Mouse (Mus musculus) forebrain, embryonic 14.5 days (tissue): ENCODE measurements around the gene Cfd. TPM values are rescaled to one million over a fixed set of nuclear protein-coding genes. Genes with fewer than 3 reads are reported as not detected.

Experiments used
- ATAC-seq: fragments of 200-750 bp; cut with Nextera tagmentation; 2 replicates; pipeline ENCODE4 v1.8.0; 2017; ENCODE audit warnings: mild to moderate bottlenecking, moderate library complexity
- DNase-seq: peaks from one replicate; pipeline ENCODE4 v3.0.0-alpha.2; 2015; ENCODE audit warnings: low spot score
- H3K27ac ChIP-seq: fragments of 300-500 bp; sonication (generic); 2 replicates; pipeline ENCODE4 v1.5.1; 2014; ENCODE audit warnings: low read depth, mild to moderate bottlenecking, control low read depth, low read length, moderate library complexity
- H3K27me3 ChIP-seq: fragments of 300-500 bp; sonication (generic); replicated peaks from 2 replicates; pipeline ENCODE4 v1.6.1; 2014; ENCODE audit warnings: low read length, control low read depth, mixed read lengths; ENCODE audit not compliant: control insufficient read depth, insufficient read depth
- H3K36me3 ChIP-seq: fragments of 300-500 bp; sonication (generic); 2 replicates; pipeline ENCODE4 v1.6.1; 2014; ENCODE audit warnings: low read length, control low read depth; ENCODE audit not compliant: control insufficient read depth, insufficient read depth
- H3K4me1 ChIP-seq: fragments of 300-500 bp; sonication (generic); 2 replicates; pipeline ENCODE4 v1.6.1; 2014; ENCODE audit warnings: antibody characterized with exemption, low read length, control low read depth; ENCODE audit not compliant: control insufficient read depth, insufficient read depth
- H3K4me2 ChIP-seq: fragments of 300-500 bp; sonication (generic); 2 replicates; pipeline ENCODE4 v1.6.1; 2014; ENCODE audit warnings: mild to moderate bottlenecking, control low read depth, low read length
- H3K4me3 ChIP-seq: fragments of 300-500 bp; sonication (generic); 2 replicates; pipeline ENCODE4 v1.5.1; 2014; ENCODE audit warnings: low read depth, low read length, control low read depth
- H3K9ac ChIP-seq: fragments of 300-500 bp; sonication (generic); 2 replicates; pipeline ENCODE4 v1.6.1; 2014; ENCODE audit warnings: mild to moderate bottlenecking, low read length, control low read depth, moderate library complexity
- H3K9me3 ChIP-seq: fragments of 300-500 bp; sonication (generic); replicated peaks from 2 replicates; pipeline ENCODE4 v1.6.1; 2016; ENCODE audit warnings: low read length, control low read depth, mixed read lengths; ENCODE audit not compliant: control insufficient read depth
- WGBS: fragments of 180-500 bp; shearing (Covaris S2); extraction: QIAGEN DNeasy Blood & Tissue Kit; methylation state at CpG from one replicate; pipeline ENCODE4 v1.1.7; 2014; 5-methylcytosine and 5-hydroxymethylcytosine counted together
- polyA plus RNA-seq: library from polyadenylated mRNA; unstranded; fragments of >200 nt; fragmentation: Nextera tagmentation; extraction: Ambion mirVana; gene quantifications from 2 replicates; pipeline ENCODE4 v1.2.1, GENCODE M21; 2014

Gene Cfd
- not detected in 2 replicates for polyA plus RNA-seq

- peaks cover 8% of the 10 kb centered on the region for H3K36me3 ChIP-seq
- no peak within 1 kb of the TSS for H3K4me2 ChIP-seq
- no peak within 1 kb of the TSS for H3K27ac ChIP-seq
- H3K9ac ChIP-seq: no peak within 1 kb of the TSS
- no peaks in the 10 kb centered on the region for H3K9me3 ChIP-seq
- no peaks in the 10 kb centered on the region for H3K4me1 ChIP-seq
- no peak within 1 kb of the TSS for H3K4me3 ChIP-seq
- ATAC-seq (no peak), DNase-seq (no peak)
- H3K27me3 ChIP-seq: no peaks in the 10 kb centered on the region
- 37% methylated on average over 5 of the region's 5 CpGs for WGBS
These were observed at the start of gene Cfd for GRCm38 (mm10) chr10:79890670-79891069. Gene Cfd (plus strand): TSS chr10:79890853.

DNA sequence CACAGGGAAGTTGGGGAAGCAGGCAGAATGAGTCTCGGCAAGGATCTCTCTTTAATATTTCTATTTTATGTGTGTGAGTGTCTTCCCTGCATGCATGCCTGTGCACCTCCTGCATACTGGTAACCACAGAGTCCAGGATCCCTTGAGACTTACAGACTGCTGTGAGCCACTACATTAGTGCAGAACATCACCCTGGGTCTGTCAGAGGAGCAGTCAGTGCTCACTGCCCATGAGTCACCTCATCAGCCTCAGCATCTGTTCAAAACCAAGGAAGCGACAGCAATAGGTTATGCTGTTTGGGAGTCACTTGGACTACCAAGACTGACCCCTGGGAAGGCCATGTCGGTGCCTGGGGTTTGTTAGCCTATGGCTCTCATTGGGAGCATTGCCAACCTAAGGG, 48.3 kb upstream of the Cfd start:
- Histone ChIP-seq H3K27ac (no peak overlapping the region), H3K4me3 (no peak overlapping the region), H3K9ac (no peak overlapping the region), H3K4me2 (no peak overlapping the region), H3K9me3 (no peaks in the 10 kb centered on the region), H3K27me3 (no peaks in the 10 kb centered on the region), H3K4me1 (no peaks in the 10 kb centered on the region; the same call in 1 of the 2 replicates), H3K36me3 (no peaks in the 10 kb centered on the region)
- 74% methylated on average over 3 of the region's 3 CpGs for WGBS
- ATAC-seq (no peak), DNase-seq (no peak)

DNA sequence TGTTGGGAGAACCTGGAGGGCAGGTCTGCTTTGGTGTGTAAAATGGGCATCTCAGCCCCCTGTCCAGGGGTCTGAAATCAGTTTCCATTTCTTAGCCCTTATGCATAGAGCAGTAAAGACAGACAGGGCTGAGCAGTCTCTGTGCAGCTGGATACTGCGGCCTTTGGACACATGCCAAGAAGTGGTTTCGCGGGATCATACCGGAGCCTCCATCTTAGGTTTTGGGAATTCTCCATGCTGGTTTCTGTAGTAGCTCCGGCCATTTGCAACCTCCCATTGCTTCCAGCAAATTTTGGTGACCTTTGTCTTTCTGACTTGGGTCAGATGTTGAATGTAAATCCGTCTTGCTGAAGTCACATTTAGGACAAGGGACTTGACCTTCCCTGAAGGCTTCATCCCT, 47.2 kb upstream of the Cfd start:
- H3K27me3 ChIP-seq: no peaks in the 10 kb centered on the region
- no peak overlapping the region for H3K4me3 ChIP-seq
- no peaks in the 10 kb centered on the region for H3K36me3 ChIP-seq
- H3K4me1 ChIP-seq: no peaks in the 10 kb centered on the region; the same call in 1 of the 2 replicates
- DNase-seq (peak; percentile 56), ATAC-seq (no peak)
- no peak overlapping the region for H3K27ac ChIP-seq
- H3K9ac ChIP-seq: no peak overlapping the region
- 44% methylated on average over 6 of the region's 6 CpGs for WGBS
- no peaks in the 10 kb centered on the region for H3K9me3 ChIP-seq
- H3K4me2 ChIP-seq: no peak overlapping the region

GRCm38 (mm10) chr10:79846553-79846952, 44.1 kb upstream of the Cfd start:
- Histone ChIP-seq H3K27ac (no peak overlapping the region), H3K36me3 (no peaks in the 10 kb centered on the region), H3K27me3 (no peaks in the 10 kb centered on the region), H3K9ac (no peak overlapping the region), H3K4me3 (no peak overlapping the region), H3K9me3 (no peaks in the 10 kb centered on the region), H3K4me1 (peaks cover under 1% of the 10 kb centered on the region), H3K4me2 (no peak overlapping the region)
- ATAC-seq (no peak), DNase-seq (no peak)
- WGBS: 82% methylated on average over 5 of the region's 5 CpGs

- Histone ChIP-seq H3K27ac (0 out of 2 replicates have a peak overlapping the region, but pooled peaks have one; percentile 9), H3K27me3 (no peaks in the 10 kb centered on the region), H3K4me3 (no peak overlapping the region), H3K9me3 (no peaks in the 10 kb centered on the region), H3K4me1 (peaks cover 17% of the 10 kb centered on the region), H3K9ac (no peak overlapping the region), H3K4me2 (no peak overlapping the region), H3K36me3 (no peaks in the 10 kb centered on the region)
- WGBS: 86% methylated on average over 8 of the region's 8 CpGs
- ATAC-seq (no peak), DNase-seq (no peak)
These were observed 40.6 kb upstream of the Cfd start for GRCm38 (mm10) chr10:79849941-79850628.

DNA sequence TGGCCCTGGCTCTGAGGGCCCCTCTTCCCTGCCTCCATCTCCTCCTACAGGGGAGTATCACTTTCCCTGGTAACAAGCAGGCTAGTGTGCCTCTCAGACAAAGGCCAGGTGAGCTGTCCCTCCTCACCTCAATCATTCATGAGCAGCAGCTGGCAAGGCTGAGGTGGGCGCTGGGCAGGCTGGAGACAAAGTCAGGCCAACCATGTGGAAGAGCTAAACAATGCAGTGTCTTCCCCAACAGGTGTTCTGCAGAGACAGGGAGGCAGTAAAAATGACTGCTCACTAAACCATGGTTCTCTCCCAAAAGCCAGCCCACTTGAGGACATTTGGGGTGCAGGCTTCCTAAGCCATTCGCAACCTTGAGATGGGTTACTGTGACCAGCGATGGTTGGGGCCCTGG, 39.0 kb upstream of the Cfd start:
- Histone ChIP-seq H3K4me3 (no peak overlapping the region), H3K36me3 (peaks cover 3% of the 10 kb centered on the region; the same call in 1 of the 2 replicates), H3K4me1 (peaks cover 22% of the 10 kb centered on the region), H3K9ac (peak overlapping the region; percentile 72), H3K9me3 (no peaks in the 10 kb centered on the region), H3K4me2 (peak overlapping the region; percentile 90), H3K27ac (peak overlapping the region; percentile 99), H3K27me3 (no peaks in the 10 kb centered on the region)
- DNase-seq (no peak), ATAC-seq (no peak)
- 85% methylated on average over 3 of the region's 3 CpGs for WGBS

- Histone ChIP-seq H3K9ac (peak overlapping the region; percentile 72), H3K9me3 (no peaks in the 10 kb centered on the region), H3K36me3 (peaks cover 9% of the 10 kb centered on the region; the same call in 1 of the 2 replicates), H3K4me3 (no peak overlapping the region), H3K27ac (peak overlapping the region; percentile 99), H3K4me2 (peak overlapping the region; percentile 90), H3K27me3 (no peaks in the 10 kb centered on the region), H3K4me1 (peaks cover 28% of the 10 kb centered on the region)
- ATAC-seq (no peak), DNase-seq (no peak)
- 61% methylated on average over 9 of the region's 9 CpGs for WGBS
These were observed 38.4 kb upstream of the Cfd start for GRCm38 (mm10) chr10:79852107-79852789.

DNA sequence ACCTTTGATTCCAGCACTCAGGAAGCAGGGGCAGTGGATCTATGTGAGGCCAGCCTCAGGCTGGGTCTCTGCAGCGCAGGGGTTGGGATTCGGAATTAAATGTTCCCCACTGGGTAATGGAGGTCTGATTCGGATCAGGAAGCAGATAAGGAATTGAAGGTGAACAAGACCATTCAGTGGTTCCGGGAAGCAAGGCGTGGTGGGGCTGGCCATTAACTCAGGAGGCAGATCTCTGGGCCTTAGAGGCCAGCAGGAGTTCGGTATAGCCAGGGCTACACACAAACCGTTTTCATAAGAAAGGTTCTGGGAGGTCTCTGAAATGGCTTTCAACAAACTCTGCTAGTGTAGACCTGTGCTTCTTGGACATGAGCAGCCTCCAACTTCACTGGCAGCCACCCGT, 37.8 kb upstream of the Cfd start:
- Histone ChIP-seq H3K4me2 (peak overlapping the region; percentile 90), H3K27ac (peak overlapping the region; percentile 99), H3K36me3 (peaks cover 15% of the 10 kb centered on the region; the same call in 1 of the 2 replicates), H3K4me1 (peaks cover 33% of the 10 kb centered on the region), H3K27me3 (no peaks in the 10 kb centered on the region), H3K9ac (peak overlapping the region; percentile 72), H3K4me3 (peak overlapping the region; percentile 40), H3K9me3 (no peaks in the 10 kb centered on the region)
- no peak for DNase-seq
- ATAC-seq: no peak
- 17% methylated on average over 8 of the region's 8 CpGs for whole genome bisulfite sequencing

- H3K4me2 ChIP-seq: peak overlapping the region; percentile 90
- 1% methylated on average over 15 of the region's 15 CpGs for WGBS
- H3K27ac ChIP-seq: peak overlapping the region; percentile 99
- H3K4me3 ChIP-seq: peak overlapping the region; percentile 40
- H3K36me3 ChIP-seq: peaks cover 19% of the 10 kb centered on the region; the same call in 1 of the 2 replicates
- DNase-seq (peak; percentile 97), ATAC-seq (peak; percentile 44)
- H3K4me1 ChIP-seq: peaks cover 39% of the 10 kb centered on the region
- H3K9ac ChIP-seq: peak overlapping the region; percentile 72
- no peaks in the 10 kb centered on the region for H3K27me3 ChIP-seq
- no peaks in the 10 kb centered on the region for H3K9me3 ChIP-seq
These were observed 37.3 kb upstream of the Cfd start for GRCm38 (mm10) chr10:79853392-79853791.
